Mouse (Mus musculus) forebrain, embryonic 10.5 days (tissue): ENCODE results near the gene Gm6803. TPM values are rescaled to one million over a fixed set of nuclear protein-coding genes. Genes with fewer than 3 reads are reported as not detected.
"Not testable (repeated sequence)": the region's sequence is repeated elsewhere in the genome, so short reads cannot be mapped to it uniquely, and the experiment has no call there.

Experiments used
- DNase-seq: peaks from one replicate; pipeline ENCODE4 v3.0.0-alpha.2; 2017; ENCODE audit warnings: low spot score; ENCODE audit errors: extremely low spot score
- H3K27ac ChIP-seq: fragments of 300-500 bp; sonication (generic); 2 replicates; pipeline ENCODE4 v1.5.1; 2016; ENCODE audit warnings: mild to moderate bottlenecking
- H3K27me3 ChIP-seq: fragments of 300-500 bp; sonication (generic); 2 replicates; pipeline ENCODE4 v1.6.1; 2016; ENCODE audit warnings: mild to moderate bottlenecking; ENCODE audit not compliant: poor library complexity, severe bottlenecking
- H3K36me3 ChIP-seq: fragments of 300-500 bp; sonication (generic); replicated peaks from 2 replicates; pipeline ENCODE4 v1.6.1; 2016; ENCODE audit warnings: mild to moderate bottlenecking, moderate library complexity
- H3K4me1 ChIP-seq: fragments of 300-500 bp; sonication (generic); 2 replicates; pipeline ENCODE4 v1.6.1; 2016
- H3K4me3 ChIP-seq: fragments of 300-500 bp; sonication (generic); 2 replicates; pipeline ENCODE4 v1.5.1; 2016; ENCODE audit warnings: mild to moderate bottlenecking, moderate library complexity
- H3K9me3 ChIP-seq: fragments of 300-500 bp; sonication (generic); 2 replicates; pipeline ENCODE4 v1.6.1; 2016; ENCODE audit warnings: mild to moderate bottlenecking, moderate library complexity
- WGBS: fragments of 180-500 bp; shearing (Covaris S2); methylation state at CpG from one replicate; pipeline ENCODE4 v1.1.7; 2016; 5-methylcytosine and 5-hydroxymethylcytosine counted together
- polyA plus RNA-seq: library from polyadenylated mRNA; unstranded; fragments of >200 nt; fragmentation: Nextera tagmentation; extraction: Ambion mirVana; gene quantifications from 2 replicates; pipeline ENCODE4 v1.2.1, GENCODE M21; 2016

The Gm6803 gene
- not detected in 2 replicates for polyA plus RNA-seq

- 82% methylated on average over 2 of the region's 2 CpGs for WGBS
- H3K36me3 ChIP-seq, H3K4me1 ChIP-seq, H3K27me3 ChIP-seq, H3K27ac ChIP-seq, H3K9me3 ChIP-seq, DNase-seq, H3K4me3 ChIP-seq: not testable (repeated sequence)
Observed at GRCm38 (mm10) chr12:88018671-88019070, at the start of gene Gm6803. TSS of gene Gm6803 (minus strand) at chr12:88018771.

GRCm38 (mm10) chr12:88045226-88045625 is 26.7 kb upstream of the Gm6803 start:
- not testable (repeated sequence) for H3K36me3 ChIP-seq, DNase-seq, H3K4me3 ChIP-seq, H3K27ac ChIP-seq, H3K27me3 ChIP-seq, H3K9me3 ChIP-seq, H3K4me1 ChIP-seq
- 48% methylated on average over 1 of the region's 1 CpGs for WGBS

GRCm38 (mm10) chr12:88039703-88040102 is 21.1 kb upstream of the Gm6803 start:
- DNase-seq, H3K36me3 ChIP-seq, H3K27ac ChIP-seq, H3K4me3 ChIP-seq, H3K4me1 ChIP-seq, H3K27me3 ChIP-seq: not testable (repeated sequence)
- H3K9me3 ChIP-seq = peaks cover 16% of the 10 kb centered on the region
- WGBS = 92% methylated on average over 1 of the region's 1 CpGs

- not testable (repeated sequence) for H3K27me3 ChIP-seq, H3K27ac ChIP-seq, DNase-seq, H3K4me3 ChIP-seq, H3K36me3 ChIP-seq, H3K4me1 ChIP-seq
- peaks cover 17% of the 10 kb centered on the region for H3K9me3 ChIP-seq
Observed at GRCm38 (mm10) chr12:88039062-88039461, 20.5 kb upstream of the Gm6803 start.

- not testable (repeated sequence) for H3K4me1 ChIP-seq, H3K27ac ChIP-seq, H3K36me3 ChIP-seq, DNase-seq, H3K27me3 ChIP-seq, H3K4me3 ChIP-seq
- H3K9me3 ChIP-seq = peaks cover 17% of the 10 kb centered on the region
- 94% methylated on average over 5 of the region's 5 CpGs for whole genome bisulfite sequencing
Observed at GRCm38 (mm10) chr12:88032250-88032649, 13.7 kb upstream of the Gm6803 start.

GRCm38 (mm10) chr12:88026704-88027103 is 8.1 kb upstream of the Gm6803 start, which contains the start of gene Gm2056:
TSS of gene Gm2056 (plus strand) at chr12:88027004.
- not testable (repeated sequence) for H3K27me3 ChIP-seq, H3K4me1 ChIP-seq, DNase-seq, H3K4me3 ChIP-seq, H3K9me3 ChIP-seq, H3K27ac ChIP-seq, H3K36me3 ChIP-seq
- WGBS = 72% methylated on average over 1 of the region's 1 CpGs

- H3K36me3 ChIP-seq, DNase-seq, H3K4me3 ChIP-seq, H3K27me3 ChIP-seq, H3K9me3 ChIP-seq, H3K27ac ChIP-seq, H3K4me1 ChIP-seq: not testable (repeated sequence)
- WGBS = no CpG with 5 or more reads among the region's 1 CpGs
Observed at GRCm38 (mm10) chr12:88011548-88011947, 7.0 kb downstream of the Gm6803 start, which contains the start of gene Gm2075. TSS of gene Gm2075 (plus strand) at chr12:88011848.

- H3K4me3 ChIP-seq, H3K27me3 ChIP-seq, H3K9me3 ChIP-seq, H3K4me1 ChIP-seq, H3K27ac ChIP-seq, H3K36me3 ChIP-seq, DNase-seq: not testable (repeated sequence)
- 83% methylated on average over 3 of the region's 3 CpGs for WGBS
Observed at GRCm38 (mm10) chr12:88004118-88004517, 14.5 kb downstream of the Gm6803 start.

- not testable (repeated sequence) for H3K27ac ChIP-seq, H3K36me3 ChIP-seq, H3K4me3 ChIP-seq, DNase-seq, H3K9me3 ChIP-seq, H3K27me3 ChIP-seq, H3K4me1 ChIP-seq
Observed at GRCm38 (mm10) chr12:87984000-87984399, 34.6 kb downstream of the Gm6803 start.

Other genes starting within 250 kb of the Gm6803 start
- not detected in 2 replicates for gene Gm21319, start 243.0 kb downstream of the Gm6803 start, polyA plus RNA-seq
- gene Gm21936, start 223.3 kb downstream of the Gm6803 start, polyA plus RNA-seq = not detected in 2 replicates
- not detected in 2 replicates for gene BB287469, start 202.2 kb downstream of the Gm6803 start, polyA plus RNA-seq
- gene Gm2001, start 176.4 kb downstream of the Gm6803 start, polyA plus RNA-seq = not detected in 2 replicates
- gene Gm2016, start 144.7 kb downstream of the Gm6803 start, polyA plus RNA-seq = not detected in 2 replicates
- gene Gm2022, start 123.4 kb downstream of the Gm6803 start, polyA plus RNA-seq = not detected in 2 replicates
- gene Gm2035, start 98.9 kb downstream of the Gm6803 start, polyA plus RNA-seq = not detected in 2 replicates
- not detected in 2 replicates for gene Gm2042, start 64.7 kb downstream of the Gm6803 start, polyA plus RNA-seq
- not detected in 2 replicates for gene Gm2075, start 6.9 kb downstream of the Gm6803 start, polyA plus RNA-seq
- not detected in 2 replicates for gene Gm2056, start 8.2 kb upstream of the Gm6803 start, polyA plus RNA-seq
- gene Gm16368, start 64.9 kb upstream of the Gm6803 start, polyA plus RNA-seq = not detected in 2 replicates
- not detected in 2 replicates for gene Gm10436, start 163.3 kb upstream of the Gm6803 start, polyA plus RNA-seq
- gene Gm8332, start 231.3 kb upstream of the Gm6803 start, polyA plus RNA-seq = not detected in 2 replicates